Mouse (Mus musculus): Measurements from ENCODE around the gene Rnf145. TPM values are rescaled to one million over a fixed set of nuclear protein-coding genes. Genes with fewer than 3 reads are reported as not detected.

The Rnf145 gene
- total RNA-seq, 2 experiments from 2014 or later: 193 to 452 TPM

- ATAC-seq (replicated peaks; ENCODE audit: low FRiP score, poor library complexity, severe bottlenecking): no peak
Measured at GRCm38 (mm10) chr11:44504761-44505160, 14.0 kb upstream of the Rnf145 start.

GRCm38 (mm10) chr11:44508876-44509275 is 9.9 kb upstream of the Rnf145 start:
- ATAC-seq (replicated peaks; ENCODE audit: low FRiP score, poor library complexity, severe bottlenecking): peak; percentile 76

- ATAC-seq (replicated peaks; ENCODE audit: low FRiP score, poor library complexity, severe bottlenecking): no peak
Measured at GRCm38 (mm10) chr11:44509906-44510305, 8.9 kb upstream of the Rnf145 start.

GRCm38 (mm10) chr11:44510371-44510770 is 8.4 kb upstream of the Rnf145 start:
- ATAC-seq (replicated peaks; ENCODE audit: low FRiP score, poor library complexity, severe bottlenecking): no peak

- ATAC-seq (replicated peaks; ENCODE audit: low FRiP score, poor library complexity, severe bottlenecking): peak; percentile 76
Measured at GRCm38 (mm10) chr11:44512044-44513025, 6.4 kb upstream of the Rnf145 start.

GRCm38 (mm10) chr11:44513026-44513422 is 5.7 kb upstream of the Rnf145 start:
- peak; percentile 42 for ATAC-seq (replicated peaks; ENCODE audit: low FRiP score, poor library complexity, severe bottlenecking)

- no peak for ATAC-seq (replicated peaks; ENCODE audit: low FRiP score, poor library complexity, severe bottlenecking)
Measured at GRCm38 (mm10) chr11:44514666-44515065, 4.1 kb upstream of the Rnf145 start.

- no peak for ATAC-seq (replicated peaks; ENCODE audit: low FRiP score, poor library complexity, severe bottlenecking)
Measured at GRCm38 (mm10) chr11:44516362-44516761, 2.4 kb upstream of the Rnf145 start.

GRCm38 (mm10) chr11:44517561-44518280 is 1.0 kb upstream of the Rnf145 start:
- ATAC-seq (replicated peaks; ENCODE audit: low FRiP score, poor library complexity, severe bottlenecking): no peak

GRCm38 (mm10) chr11:44519096-44519949 is 559 bp downstream of the Rnf145 start:
- peak; percentile 15 for ATAC-seq (replicated peaks; ENCODE audit: low FRiP score, poor library complexity, severe bottlenecking)

GRCm38 (mm10) chr11:44519950-44520761 is 1.4 kb downstream of the Rnf145 start:
- ATAC-seq (replicated peaks; ENCODE audit: low FRiP score, poor library complexity, severe bottlenecking): peak; percentile 77

- no peak for ATAC-seq (replicated peaks; ENCODE audit: low FRiP score, poor library complexity, severe bottlenecking)
Measured at GRCm38 (mm10) chr11:44522594-44522993, 3.8 kb downstream of the Rnf145 start.

GRCm38 (mm10) chr11:44525765-44526164 is 7.0 kb downstream of the Rnf145 start:
- no peak for ATAC-seq (replicated peaks; ENCODE audit: low FRiP score, poor library complexity, severe bottlenecking)

- ATAC-seq (replicated peaks; ENCODE audit: low FRiP score, poor library complexity, severe bottlenecking): no peak
Measured at GRCm38 (mm10) chr11:44526654-44527263, 8.0 kb downstream of the Rnf145 start.

- peak; percentile 48 for ATAC-seq (replicated peaks; ENCODE audit: low FRiP score, poor library complexity, severe bottlenecking)
Measured at GRCm38 (mm10) chr11:44528560-44529199, 9.9 kb downstream of the Rnf145 start.

- ATAC-seq (replicated peaks; ENCODE audit: low FRiP score, poor library complexity, severe bottlenecking): peak; percentile 91
Measured at GRCm38 (mm10) chr11:44529200-44529599, 10.4 kb downstream of the Rnf145 start.

- ATAC-seq (replicated peaks; ENCODE audit: low FRiP score, poor library complexity, severe bottlenecking): no peak
Measured at GRCm38 (mm10) chr11:44529716-44530115, 11.0 kb downstream of the Rnf145 start.

- no peak for ATAC-seq (replicated peaks; ENCODE audit: low FRiP score, poor library complexity, severe bottlenecking)
Measured at GRCm38 (mm10) chr11:44530382-44530781, 11.6 kb downstream of the Rnf145 start.
